Mouse (Mus musculus) liver, embryonic 16.5 days (tissue): ENCODE results near the gene Xpa. TPM values are rescaled to one million over a fixed set of nuclear protein-coding genes. Genes with fewer than 3 reads are reported as not detected.

Experiments used
- ATAC-seq: fragments of 200-750 bp; cut with Nextera tagmentation; 2 replicates; pipeline ENCODE4 v1.8.0; 2017; ENCODE audit warnings: low read depth, mild to moderate bottlenecking, moderate number of reproducible peaks, moderate library complexity
- H3K27ac ChIP-seq: fragments of 300-500 bp; sonication (generic); 2 replicates; pipeline ENCODE4 v1.5.1; 2014; ENCODE audit warnings: mild to moderate bottlenecking, low read length
- H3K27me3 ChIP-seq: fragments of 300-500 bp; sonication (generic); 2 replicates; pipeline ENCODE4 v1.6.1; 2014; ENCODE audit warnings: low read depth, low read length, mixed read lengths; ENCODE audit not compliant: control insufficient read depth, insufficient read depth
- H3K36me3 ChIP-seq: fragments of 300-500 bp; sonication (generic); 2 replicates; pipeline ENCODE4 v1.6.1; 2014; ENCODE audit warnings: mild to moderate bottlenecking; ENCODE audit not compliant: control insufficient read depth, insufficient read depth
- H3K4me1 ChIP-seq: fragments of 300-500 bp; sonication (generic); 2 replicates; pipeline ENCODE4 v1.6.1; 2014; ENCODE audit warnings: low read depth, low read length, mixed read lengths; ENCODE audit not compliant: control insufficient read depth
- H3K4me2 ChIP-seq: fragments of 300-500 bp; sonication (generic); 2 replicates; pipeline ENCODE4 v1.6.1; 2014; ENCODE audit warnings: low read depth, low read length, mixed read lengths
- H3K4me3 ChIP-seq: fragments of 300-500 bp; sonication (generic); 2 replicates; pipeline ENCODE4 v1.5.1; 2014; ENCODE audit warnings: low read depth, mild to moderate bottlenecking, low read length
- H3K9ac ChIP-seq: fragments of 300-500 bp; sonication (generic); 2 replicates; pipeline ENCODE4 v1.6.1; 2014; ENCODE audit warnings: low read depth, low read length
- H3K9me3 ChIP-seq: fragments of 300-500 bp; sonication (generic); replicated peaks from 2 replicates; pipeline ENCODE4 v1.6.1; 2016; ENCODE audit warnings: low read length; ENCODE audit not compliant: control insufficient read depth
- WGBS: fragments of 180-500 bp; shearing (Covaris S2); extraction: QIAGEN DNeasy Blood & Tissue Kit; methylation state at CpG from one replicate; pipeline ENCODE4 v1.1.7; 2014; ENCODE audit not compliant: insufficient replicate concordance; 5-methylcytosine and 5-hydroxymethylcytosine counted together
- polyA plus RNA-seq: library from polyadenylated mRNA; unstranded; fragments of >200 nt; fragmentation: Nextera tagmentation; extraction: Ambion mirVana; gene quantifications from 2 replicates; pipeline ENCODE4 v1.2.1, GENCODE M21; 2015

Xpa gene
- polyA plus RNA-seq, 1 experiment from 2014 or later, result 7.0 TPM

DNA sequence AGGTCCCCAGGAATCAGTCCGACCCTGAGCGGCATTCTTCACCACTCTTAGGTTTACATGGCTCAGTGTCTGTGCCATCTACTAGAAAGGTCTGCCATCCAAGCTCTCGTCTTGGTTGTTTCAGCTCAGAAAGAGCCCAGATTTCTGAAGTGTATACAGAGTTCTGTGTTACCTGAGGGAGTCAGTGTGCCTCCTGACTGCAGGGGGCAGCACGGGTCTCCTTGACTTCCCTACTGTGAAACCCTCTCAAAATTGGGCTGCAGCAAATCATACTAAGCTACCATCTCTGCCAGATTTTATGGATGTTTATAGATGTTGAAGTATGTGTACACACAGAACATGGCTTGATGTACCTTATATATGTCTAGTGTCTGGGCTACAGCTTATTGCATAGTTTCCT lies 19.8 kb downstream of the Xpa start:
- H3K27ac ChIP-seq, result no peak overlapping the region
- H3K36me3 ChIP-seq, result peaks cover 18% of the 10 kb centered on the region
- WGBS, result 84% methylated on average over 4 of the region's 4 CpGs
- no peak overlapping the region for H3K9ac ChIP-seq
- H3K9me3 ChIP-seq, result no peaks in the 10 kb centered on the region
- H3K4me2 ChIP-seq, result no peak overlapping the region
- H3K4me1 ChIP-seq, result no peaks in the 10 kb centered on the region
- H3K27me3 ChIP-seq, result no peaks in the 10 kb centered on the region
- no peak for ATAC-seq
- H3K4me3 ChIP-seq, result no peak overlapping the region

GRCm38 (mm10) chr4:46171761-46172160 lies 24.4 kb downstream of the Xpa start:
- 70% methylated on average over 7 of the region's 7 CpGs for WGBS
- H3K27me3 ChIP-seq, result no peaks in the 10 kb centered on the region
- H3K9me3 ChIP-seq, result no peaks in the 10 kb centered on the region
- no peak overlapping the region for H3K27ac ChIP-seq
- no peaks in the 10 kb centered on the region for H3K4me1 ChIP-seq
- no peak for ATAC-seq
- no peak overlapping the region for H3K4me2 ChIP-seq
- no peak overlapping the region for H3K9ac ChIP-seq
- peaks cover 50% of the 10 kb centered on the region for H3K36me3 ChIP-seq
- H3K4me3 ChIP-seq, result no peak overlapping the region

DNA sequence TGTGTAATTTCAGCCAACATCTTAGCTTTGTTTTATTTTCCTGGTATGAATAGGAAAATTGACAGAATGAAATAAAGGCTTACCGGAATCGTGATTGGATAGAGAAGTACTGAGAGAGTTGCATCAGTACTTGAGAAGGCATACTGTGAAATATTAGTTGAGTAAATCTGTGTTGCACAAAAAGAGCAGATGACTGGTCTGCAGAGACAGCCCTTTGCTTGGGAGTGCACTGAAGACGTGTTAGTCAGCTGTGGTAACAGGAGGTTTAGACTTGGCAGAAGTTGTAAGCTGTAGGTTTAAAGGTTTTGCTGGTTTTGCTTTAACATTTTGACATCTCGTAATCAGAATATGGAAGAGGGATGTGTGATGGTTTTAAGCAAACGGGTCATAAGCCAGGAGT lies 30.3 kb downstream of the Xpa start:
- H3K4me2 ChIP-seq, result no peak overlapping the region
- no peaks in the 10 kb centered on the region for H3K9me3 ChIP-seq
- no peak for ATAC-seq
- H3K4me1 ChIP-seq, result no peaks in the 10 kb centered on the region
- WGBS, result 75% methylated on average over 5 of the region's 5 CpGs
- H3K36me3 ChIP-seq, result peaks cover 57% of the 10 kb centered on the region
- H3K27me3 ChIP-seq, result no peaks in the 10 kb centered on the region
- no peak overlapping the region for H3K9ac ChIP-seq
- no peak overlapping the region for H3K4me3 ChIP-seq
- no peak overlapping the region for H3K27ac ChIP-seq

GRCm38 (mm10) chr4:46164027-46164426 lies 32.1 kb downstream of the Xpa start:
- ATAC-seq, result no peak
- Histone ChIP-seq H3K27me3 (no peaks in the 10 kb centered on the region), H3K4me2 (no peak overlapping the region), H3K9ac (no peak overlapping the region), H3K27ac (no peak overlapping the region), H3K36me3 (peaks cover 45% of the 10 kb centered on the region), H3K4me3 (no peak overlapping the region), H3K4me1 (no peaks in the 10 kb centered on the region), H3K9me3 (no peaks in the 10 kb centered on the region)
- 37% methylated on average over 2 of the region's 2 CpGs for WGBS

- Histone ChIP-seq H3K9ac (no peak overlapping the region), H3K27ac (no peak overlapping the region), H3K4me1 (no peaks in the 10 kb centered on the region), H3K4me3 (no peak overlapping the region), H3K36me3 (peaks cover 35% of the 10 kb centered on the region), H3K27me3 (no peaks in the 10 kb centered on the region), H3K4me2 (no peak overlapping the region), H3K9me3 (no peaks in the 10 kb centered on the region)
- no peak for ATAC-seq
- 83% methylated on average over 12 of the region's 12 CpGs for WGBS
These were observed 44.1 kb downstream of the Xpa start for GRCm38 (mm10) chr4:46151903-46152544.

DNA sequence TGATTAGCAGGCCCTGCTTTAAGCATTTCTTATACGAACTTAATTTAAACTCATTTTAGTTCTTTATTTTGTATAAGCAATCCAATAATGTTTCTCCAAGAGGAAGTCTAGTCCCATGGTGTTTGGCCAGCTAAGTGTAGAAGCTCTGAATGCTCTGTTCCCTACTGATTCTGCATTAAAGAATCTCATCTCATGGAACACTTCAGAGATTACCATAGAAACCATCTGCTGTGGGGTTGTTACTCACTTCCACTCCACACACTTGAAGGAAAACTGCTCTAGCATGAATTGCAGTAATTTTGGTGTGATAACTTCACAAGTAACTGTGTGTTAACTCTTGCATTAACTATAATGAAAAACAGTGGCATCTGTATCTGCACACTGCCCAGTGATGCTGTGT lies 49.2 kb downstream of the Xpa start:
- Histone ChIP-seq H3K4me1 (no peaks in the 10 kb centered on the region; the same call in none of the 2 replicates), H3K36me3 (peaks cover 14% of the 10 kb centered on the region; the same call in 1 of the 2 replicates), H3K27ac (no peak overlapping the region), H3K27me3 (no peaks in the 10 kb centered on the region), H3K4me3 (no peak overlapping the region), H3K9ac (no peak overlapping the region), H3K9me3 (no peaks in the 10 kb centered on the region), H3K4me2 (no peak overlapping the region)
- WGBS, result 81% methylated on average over 1 of the region's 1 CpGs
- ATAC-seq, result no peak

DNA sequence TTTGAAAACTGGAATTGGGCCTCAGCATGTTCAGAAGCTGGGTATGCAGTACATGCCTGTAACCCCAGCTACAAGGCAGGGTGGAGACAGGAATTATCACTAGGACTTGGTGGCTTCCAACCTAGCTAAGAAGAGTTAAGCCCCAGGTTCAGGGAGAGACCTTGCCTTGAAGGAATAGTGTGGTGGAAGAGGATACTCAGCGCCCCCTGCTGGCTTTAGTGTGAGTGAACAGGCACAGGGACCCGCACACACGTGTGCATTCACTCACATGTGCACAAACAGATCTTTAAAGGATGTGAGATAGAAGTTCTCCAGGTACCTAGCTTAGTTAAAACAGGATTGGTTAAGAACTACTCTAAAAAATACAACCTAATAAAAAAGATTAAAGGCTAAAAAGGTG lies 51.8 kb downstream of the Xpa start:
- no peak for ATAC-seq
- WGBS, result 66% methylated on average over 3 of the region's 3 CpGs
- peaks cover 4% of the 10 kb centered on the region; the same call in 1 of the 2 replicates for H3K36me3 ChIP-seq
- H3K9ac ChIP-seq, result no peak overlapping the region
- H3K9me3 ChIP-seq, result no peaks in the 10 kb centered on the region
- peaks cover 13% of the 10 kb centered on the region for H3K4me1 ChIP-seq
- H3K4me2 ChIP-seq, result no peak overlapping the region
- no peak overlapping the region for H3K27ac ChIP-seq
- H3K4me3 ChIP-seq, result no peak overlapping the region
- no peaks in the 10 kb centered on the region for H3K27me3 ChIP-seq

GRCm38 (mm10) chr4:46138287-46139222 lies 57.6 kb downstream of the Xpa start, which contains the start of the genes Ncbp1 and Tstd2:
Gene Ncbp1 (plus strand): TSS chr4:46138613.
Gene Tstd2 (minus strand): TSS chr4:46138694.
- H3K4me1 ChIP-seq, result peaks cover 20% of the 10 kb centered on the region
- no peaks in the 10 kb centered on the region for H3K27me3 ChIP-seq
- H3K4me3 ChIP-seq, result peak within 1 kb of the TSS; percentile 82
- H3K9ac ChIP-seq, result peak within 1 kb of the TSS; percentile 91
- H3K9me3 ChIP-seq, result no peaks in the 10 kb centered on the region
- peaks cover 3% of the 10 kb centered on the region for H3K36me3 ChIP-seq
- H3K27ac ChIP-seq, result peak within 1 kb of the TSS; percentile 94
- WGBS, result under 1% methylated on average over 80 of the region's 90 CpGs
- H3K4me2 ChIP-seq, result peak within 1 kb of the TSS; percentile 86
- ATAC-seq, result peak; percentile 86
